Mouse (Mus musculus): ENCODE data around the gene Zfp759.
"Not testable (repeated sequence)": the region's sequence is repeated elsewhere in the genome, so short reads cannot be mapped to it uniquely, and the experiment has no call there.

Zfp759 gene

GRCm38 (mm10) chr13:67121360-67121759 is at the start of gene Zfp759:
Gene Zfp759, plus strand, starts transcription at chr13:67121660.
- not testable (repeated sequence) for DNase-seq

- DNase-seq: no peak
Measured at GRCm38 (mm10) chr13:67072786-67073185, 48.7 kb upstream of the Zfp759 start.

- DNase-seq: no peak
Measured at GRCm38 (mm10) chr13:67077244-67077643, 44.2 kb upstream of the Zfp759 start.

GRCm38 (mm10) chr13:67081142-67081713 is 40.2 kb upstream of the Zfp759 start:
- DNase-seq: peak; percentile 89

GRCm38 (mm10) chr13:67081946-67082345 is 39.5 kb upstream of the Zfp759 start:
- DNase-seq: no peak

GRCm38 (mm10) chr13:67090154-67090553 is 31.3 kb upstream of the Zfp759 start:
- DNase-seq: no peak

GRCm38 (mm10) chr13:67097876-67098275 is 23.6 kb upstream of the Zfp759 start, which contains the start of gene Zfp708:
Gene Zfp708, minus strand, starts transcription at chr13:67097976.
- DNase-seq: no peak

- no peak for DNase-seq
Measured at GRCm38 (mm10) chr13:67107681-67108080, 13.8 kb upstream of the Zfp759 start.

GRCm38 (mm10) chr13:67108194-67108820 is 13.2 kb upstream of the Zfp759 start, which contains the start of gene Gm28557:
Gene Gm28557, minus strand, starts transcription at chr13:67108604.
- DNase-seq: peak; percentile 96

- DNase-seq: no peak
Measured at GRCm38 (mm10) chr13:67108821-67109206, 12.6 kb upstream of the Zfp759 start.

- peak; percentile 26 for DNase-seq
Measured at GRCm38 (mm10) chr13:67112096-67112495, 9.4 kb upstream of the Zfp759 start.

- no peak for DNase-seq
Measured at GRCm38 (mm10) chr13:67113287-67113686, 8.2 kb upstream of the Zfp759 start.

- not testable (repeated sequence) for DNase-seq
Measured at GRCm38 (mm10) chr13:67116163-67116562, 5.3 kb upstream of the Zfp759 start, which contains the start of gene Rslcan18. Gene Rslcan18, minus strand, starts transcription at chr13:67116263.

GRCm38 (mm10) chr13:67124460-67124859 is 3.0 kb downstream of the Zfp759 start:
- no peak for DNase-seq

GRCm38 (mm10) chr13:67127507-67127906 is 6.0 kb downstream of the Zfp759 start:
- DNase-seq: not testable (repeated sequence)

- peak; percentile 86 for DNase-seq
Measured at GRCm38 (mm10) chr13:67128038-67128721, 6.7 kb downstream of the Zfp759 start.

- not testable (repeated sequence) for DNase-seq
Measured at GRCm38 (mm10) chr13:67166122-67166521, 44.7 kb downstream of the Zfp759 start.

GRCm38 (mm10) chr13:67172991-67173722 is 51.7 kb downstream of the Zfp759 start, which contains the start of gene Rsl1:
Gene Rsl1, plus strand, starts transcription at chr13:67173182.
- DNase-seq: peak; percentile 86

GRCm38 (mm10) chr13:67173723-67174055 is 52.2 kb downstream of the Zfp759 start:
- DNase-seq: peak; percentile 19
